11 mouse cellular contexts compared by ENCODE assay signal in genomic region chr17:79454526-79454925, GRCm38 (mm10).
DNase-seq lines count a peak whose midpoint lies in the region; ATAC-seq and TF ChIP-seq lines count a peak whose summit lies in the region.
"Had no signal": no experiment of that assay in that cellular context is flagged by ENCODE, and none has a peak within 500 bp of the region (broad histone marks: within the 10 kb centered on the region; RNA-seq: fewer than 3 reads in every experiment).

No protein-coding gene starts in this region.

- H3K27me3 ChIP-seq in kidney, postnatal 0 days (ENCODE audit: insufficient read depth, low read length) = no peaks in the 10 kb centered on the region
- H3K27me3 ChIP-seq: midbrain, embryonic 12.5 days had no signal

- intact Hi-C loops in gastrocnemius, adult 2 months (cut with DNase I) = no loop called here
- intact Hi-C loops in gastrocnemius, postnatal 36 days (cut with DNase I) = no loop called here

- H3K4me3 ChIP-seq in gastrocnemius, adult 2 months = no peak overlapping the region
- H3K4me3 ChIP-seq in kidney, postnatal 0 days (replicated peaks; ENCODE audit: low read depth, low read length) = no peak overlapping the region
- H3K4me3 ChIP-seq: midbrain, embryonic 12.5 days had no signal

- no peak for TF ChIP-seq CTCF in gastrocnemius, adult 2 months (IDR thresholded peaks at IDR 0.05)
- TF ChIP-seq CTCF in kidney, postnatal 0 days (IDR thresholded peaks at IDR 0.05; ENCODE audit: low read depth) = no peak

- no peak overlapping the region for H3K9ac ChIP-seq in kidney, postnatal 0 days (ENCODE audit: low read depth, low read length)
- H3K9ac ChIP-seq: midbrain, embryonic 12.5 days had no signal

- H3K9me3 ChIP-seq in kidney, postnatal 0 days (replicated peaks; ENCODE audit: low read length) = no peaks in the 10 kb centered on the region
- H3K9me3 ChIP-seq: midbrain, embryonic 12.5 days had no signal

- DNase-seq in gastrocnemius, adult 2 months = no peak
- DNase-seq in gastrocnemius, postnatal 36 days = no peak
- DNase-seq in ovary, postnatal 36 days (ENCODE audit: low spot score) = peak; percentile 19
- DNase-seq in ovary, postnatal 10 days (ENCODE audit: low spot score) = no peak
- DNase-seq in kidney, postnatal 0 days (ENCODE audit: low spot score) = peak; percentile 83
- DNase-seq in cerebellum, postnatal 10 days = no peak
- DNase-seq in c-Kit-positive CD71-positive TER-119-positive erythroid progenitor cells, embryonic 14.5 days (ENCODE audit: low spot score) = no peak
- DNase-seq in cerebellum, adult 9-10 months = no peak
- DNase-seq: heart, adult 18-20 months; right cerebral cortex, postnatal 14 days had no signal

- no peak overlapping the region for H3K4me2 ChIP-seq in kidney, postnatal 0 days (ENCODE audit: low read length)
- H3K4me2 ChIP-seq: midbrain, embryonic 12.5 days had no signal

- peak; percentile 21; the same call in 1 of the 2 replicates for ATAC-seq in kidney, postnatal 0 days (replicated peaks; ENCODE audit: low FRiP score, low read depth)

- peak overlapping the region; percentile 50 for H3K27ac ChIP-seq in gastrocnemius, adult 2 months
- H3K27ac ChIP-seq in kidney, postnatal 0 days = peak overlapping the region; percentile 48; the same call in 1 of the 2 replicates
- H3K27ac ChIP-seq: midbrain, embryonic 12.5 days had no signal

- 0 out of 2 replicates have a peak, but pooled peaks cover 10% of the 10 kb centered on the region for H3K4me1 ChIP-seq in kidney, postnatal 0 days (replicated peaks; ENCODE audit: insufficient read depth, low read length)

- H3K36me3 ChIP-seq in kidney, postnatal 0 days (ENCODE audit: insufficient read depth, low read length) = no peaks in the 10 kb centered on the region
- H3K36me3 ChIP-seq: midbrain, embryonic 12.5 days had no signal

- WGBS in kidney, postnatal 0 days = 34% methylated on average over 5 of the region's 5 CpGs

Comparison
In these comparisons a context has a peak if more than half of its experiments do, and no peak if none do; other contexts are left out.
1. DNase-seq: peak in ovary, postnatal 36 days (single experiment) and kidney, postnatal 0 days (single experiment); none in gastrocnemius, adult 2 months (single experiment), gastrocnemius, postnatal 36 days (0 of 2), ovary, postnatal 10 days (single experiment), cerebellum, postnatal 10 days (0 of 2), c-Kit-positive CD71-positive TER-119-positive erythroid progenitor cells, embryonic 14.5 days (single experiment) and cerebellum, adult 9-10 months (single experiment).